Mouse (Mus musculus): ENCODE results near the gene Tmc5.

The Tmc5 gene

GRCm38 (mm10) chr7:118691287-118691686, 94.2 kb downstream of the Tmc5 start:
- no peak for DNase-seq (ENCODE audit: low read depth, low spot score)

GRCm38 (mm10) chr7:118696146-118696545, 99.0 kb downstream of the Tmc5 start:
- no peak for DNase-seq (ENCODE audit: low read depth, low spot score)

- no peak for DNase-seq (ENCODE audit: low read depth, low spot score)
Observed at GRCm38 (mm10) chr7:118697168-118697567, 100.1 kb downstream of the Tmc5 start.

GRCm38 (mm10) chr7:118698882-118699281, 101.8 kb downstream of the Tmc5 start:
- no peak for DNase-seq (ENCODE audit: low read depth, low spot score)

GRCm38 (mm10) chr7:118703144-118703561, 106.1 kb downstream of the Tmc5 start:
- DNase-seq (ENCODE audit: low read depth, low spot score), result no peak

GRCm38 (mm10) chr7:118704001-118704850, 107.1 kb downstream of the Tmc5 start:
- no peak for DNase-seq (ENCODE audit: low read depth, low spot score)

- peak; percentile 77 for DNase-seq (ENCODE audit: low read depth, low spot score)
Observed at GRCm38 (mm10) chr7:118705101-118705961, 108.2 kb downstream of the Tmc5 start, which contains the start of gene Gde1. TSS of gene Gde1 (minus strand) at chr7:118705778.

- no peak for DNase-seq (ENCODE audit: low read depth, low spot score)
Observed at GRCm38 (mm10) chr7:118706051-118706450, 109.0 kb downstream of the Tmc5 start.

GRCm38 (mm10) chr7:118706488-118706887, 109.4 kb downstream of the Tmc5 start:
- no peak for DNase-seq (ENCODE audit: low read depth, low spot score)

- no peak for DNase-seq (ENCODE audit: low read depth, low spot score)
Observed at GRCm38 (mm10) chr7:118707216-118707615, 110.1 kb downstream of the Tmc5 start.

GRCm38 (mm10) chr7:118708002-118708401, 110.9 kb downstream of the Tmc5 start:
- no peak for DNase-seq (ENCODE audit: low read depth, low spot score)

GRCm38 (mm10) chr7:118710776-118711175, 113.7 kb downstream of the Tmc5 start:
- no peak for DNase-seq (ENCODE audit: low read depth, low spot score)

- peak; percentile 92 for DNase-seq (ENCODE audit: low read depth, low spot score)
Observed at GRCm38 (mm10) chr7:118712228-118713173, 115.4 kb downstream of the Tmc5 start, which contains the start of gene Ccp110. TSS of gene Ccp110 (plus strand) at chr7:118712552.

- no peak for DNase-seq (ENCODE audit: low read depth, low spot score)
Observed at GRCm38 (mm10) chr7:118714873-118715272, 117.8 kb downstream of the Tmc5 start.

- no peak for DNase-seq (ENCODE audit: low read depth, low spot score)
Observed at GRCm38 (mm10) chr7:118718066-118718465, 121.0 kb downstream of the Tmc5 start.

- no peak for DNase-seq (ENCODE audit: low read depth, low spot score)
Observed at GRCm38 (mm10) chr7:118723927-118724326, 126.8 kb downstream of the Tmc5 start.
